Mouse (Mus musculus): Measurements from ENCODE around the gene Tnik. TPM values are rescaled to one million over a fixed set of nuclear protein-coding genes. Genes with fewer than 3 reads are reported as not detected.

Tnik gene
- polyA plus RNA-seq, 1 experiment from 2014 or later: 38.5 TPM

- 90% methylated on average over 7 of the region's 7 CpGs for WGBS
- H3K27ac ChIP-seq (replicated peaks): no peak overlapping the region
- no peaks in the 10 kb centered on the region for H3K27me3 ChIP-seq
- no peaks in the 10 kb centered on the region for H3K4me1 ChIP-seq
- H3K4me3 ChIP-seq: no peak overlapping the region
- no peak for ATAC-seq (ENCODE audit: low FRiP score, low read depth)
- no peaks in the 10 kb centered on the region for H3K9me3 ChIP-seq
- H3K4me2 ChIP-seq (replicated peaks): no peak overlapping the region
- no peak overlapping the region for H3K9ac ChIP-seq (replicated peaks)
- no peaks in the 10 kb centered on the region for H3K36me3 ChIP-seq
These were observed 28.8 kb upstream of the Tnik start for GRCm38 (mm10) chr3:28234179-28234578.

GRCm38 (mm10) chr3:28236689-28237088 lies 26.3 kb upstream of the Tnik start:
- Histone ChIP-seq H3K9me3 (no peaks in the 10 kb centered on the region), H3K4me3 (no peak overlapping the region), H3K36me3 (no peaks in the 10 kb centered on the region), H3K27ac (replicated peaks) (no peak overlapping the region), H3K4me1 (no peaks in the 10 kb centered on the region), H3K27me3 (no peaks in the 10 kb centered on the region), H3K4me2 (replicated peaks) (no peak overlapping the region), H3K9ac (replicated peaks) (no peak overlapping the region)
- no peak for ATAC-seq (ENCODE audit: low FRiP score, low read depth)
- WGBS: 90% methylated on average over 4 of the region's 4 CpGs

- no peak for ATAC-seq (ENCODE audit: low FRiP score, low read depth)
- WGBS: 69% methylated on average over 2 of the region's 2 CpGs
- no peak overlapping the region for H3K4me3 ChIP-seq
- H3K4me1 ChIP-seq: no peaks in the 10 kb centered on the region
- H3K9me3 ChIP-seq: no peaks in the 10 kb centered on the region
- H3K36me3 ChIP-seq: no peaks in the 10 kb centered on the region
- no peak overlapping the region for H3K27ac ChIP-seq (replicated peaks)
- H3K4me2 ChIP-seq (replicated peaks): no peak overlapping the region
- no peaks in the 10 kb centered on the region for H3K27me3 ChIP-seq
- H3K9ac ChIP-seq (replicated peaks): no peak overlapping the region
These were observed 24.9 kb upstream of the Tnik start for GRCm38 (mm10) chr3:28238136-28238535.

- H3K27ac ChIP-seq (replicated peaks): no peak overlapping the region
- H3K4me3 ChIP-seq: no peak overlapping the region
- ATAC-seq (ENCODE audit: low FRiP score, low read depth): no peak
- H3K4me1 ChIP-seq: no peaks in the 10 kb centered on the region
- H3K36me3 ChIP-seq: no peaks in the 10 kb centered on the region
- no peak overlapping the region for H3K9ac ChIP-seq (replicated peaks)
- H3K9me3 ChIP-seq: no peaks in the 10 kb centered on the region
- WGBS: 85% methylated on average over 2 of the region's 2 CpGs
- H3K27me3 ChIP-seq: no peaks in the 10 kb centered on the region
- H3K4me2 ChIP-seq (replicated peaks): no peak overlapping the region
These were observed 20.5 kb upstream of the Tnik start for GRCm38 (mm10) chr3:28242561-28242960.

GRCm38 (mm10) chr3:28244244-28244890 lies 18.6 kb upstream of the Tnik start:
- WGBS: 82% methylated on average over 5 of the region's 5 CpGs

GRCm38 (mm10) chr3:28248255-28248957 lies 14.6 kb upstream of the Tnik start:
- Histone ChIP-seq H3K9ac (replicated peaks) (no peak overlapping the region), H3K4me3 (no peak overlapping the region), H3K9me3 (no peaks in the 10 kb centered on the region), H3K36me3 (no peaks in the 10 kb centered on the region), H3K27me3 (no peaks in the 10 kb centered on the region), H3K4me2 (replicated peaks) (no peak overlapping the region), H3K27ac (replicated peaks) (no peak overlapping the region), H3K4me1 (no peaks in the 10 kb centered on the region)
- WGBS: 67% methylated on average over 3 of the region's 3 CpGs
- ATAC-seq (ENCODE audit: low FRiP score, low read depth): no peak

More at GRCm38 (mm10) chr3:28244244-28244890, 18.6 kb upstream of the Tnik start:
- H3K4me1 ChIP-seq: no peaks in the 10 kb centered on the region
- H3K4me2 ChIP-seq (replicated peaks): no peak overlapping the region
- no peak overlapping the region for H3K9ac ChIP-seq (replicated peaks)
- H3K27ac ChIP-seq (replicated peaks): no peak overlapping the region
- no peak for ATAC-seq (ENCODE audit: low FRiP score, low read depth)
- H3K9me3 ChIP-seq: no peaks in the 10 kb centered on the region
- H3K36me3 ChIP-seq: no peaks in the 10 kb centered on the region
- no peaks in the 10 kb centered on the region for H3K27me3 ChIP-seq
- no peak overlapping the region for H3K4me3 ChIP-seq

GRCm38 (mm10) chr3:28255711-28256110 lies 7.3 kb upstream of the Tnik start:
- H3K9me3 ChIP-seq: no peaks in the 10 kb centered on the region
- H3K4me3 ChIP-seq: no peak overlapping the region
- no peak for ATAC-seq (ENCODE audit: low FRiP score, low read depth)
- no peak overlapping the region for H3K9ac ChIP-seq (replicated peaks)
- no peaks in the 10 kb centered on the region for H3K4me1 ChIP-seq
- no peak overlapping the region for H3K27ac ChIP-seq (replicated peaks)
- H3K36me3 ChIP-seq: no peaks in the 10 kb centered on the region
- H3K27me3 ChIP-seq: no peaks in the 10 kb centered on the region
- H3K4me2 ChIP-seq (replicated peaks): no peak overlapping the region
- WGBS: 90% methylated on average over 7 of the region's 7 CpGs

GRCm38 (mm10) chr3:28262371-28263001 lies 528 bp upstream of the Tnik start:
- Histone ChIP-seq H3K9me3 (no peaks in the 10 kb centered on the region), H3K36me3 (no peaks in the 10 kb centered on the region), H3K4me1 (peaks cover 34% of the 10 kb centered on the region), H3K9ac (replicated peaks) (peak overlapping the region; percentile 53), H3K4me2 (replicated peaks) (peak overlapping the region; percentile 64), H3K27ac (replicated peaks) (peak overlapping the region; percentile 83), H3K4me3 (peak overlapping the region; percentile 68), H3K27me3 (peaks cover 13% of the 10 kb centered on the region)
- peak; percentile 65 for ATAC-seq (ENCODE audit: low FRiP score, low read depth)
- WGBS: under 1% methylated on average over 33 of the region's 33 CpGs

- H3K9ac ChIP-seq (replicated peaks): peak overlapping the region; percentile 77
- no peaks in the 10 kb centered on the region for H3K9me3 ChIP-seq
- peak; percentile 28; the same call in 1 of the 2 replicates for ATAC-seq (ENCODE audit: low FRiP score, low read depth)
- 2% methylated on average over 26 of the region's 26 CpGs for WGBS
- peaks cover 13% of the 10 kb centered on the region for H3K27me3 ChIP-seq
- H3K4me1 ChIP-seq: peaks cover 47% of the 10 kb centered on the region
- no peaks in the 10 kb centered on the region for H3K36me3 ChIP-seq
- H3K4me2 ChIP-seq (replicated peaks): peak overlapping the region; percentile 64
- H3K27ac ChIP-seq (replicated peaks): peak overlapping the region; percentile 83
- H3K4me3 ChIP-seq: peak overlapping the region; percentile 68
These were observed 1.2 kb downstream of the Tnik start for GRCm38 (mm10) chr3:28263948-28264840.

GRCm38 (mm10) chr3:28264841-28265150 lies 1.8 kb downstream of the Tnik start:
- peak overlapping the region; percentile 83 for H3K27ac ChIP-seq (replicated peaks)
- peak overlapping the region; percentile 77 for H3K9ac ChIP-seq (replicated peaks)
- no peak for ATAC-seq (ENCODE audit: low FRiP score, low read depth)
- peak overlapping the region; percentile 68 for H3K4me3 ChIP-seq
- peak overlapping the region; percentile 64 for H3K4me2 ChIP-seq (replicated peaks)
- peaks cover 13% of the 10 kb centered on the region for H3K27me3 ChIP-seq
- peaks cover 52% of the 10 kb centered on the region for H3K4me1 ChIP-seq
- no peaks in the 10 kb centered on the region for H3K36me3 ChIP-seq
- WGBS: 22% methylated on average over 5 of the region's 5 CpGs
- H3K9me3 ChIP-seq: no peaks in the 10 kb centered on the region

- peaks cover 56% of the 10 kb centered on the region for H3K4me1 ChIP-seq
- peak overlapping the region; percentile 68 for H3K4me3 ChIP-seq
- H3K9me3 ChIP-seq: no peaks in the 10 kb centered on the region
- H3K4me2 ChIP-seq (replicated peaks): peak overlapping the region; percentile 64
- H3K27me3 ChIP-seq: peaks cover 13% of the 10 kb centered on the region
- no peaks in the 10 kb centered on the region for H3K36me3 ChIP-seq
- WGBS: 34% methylated on average over 4 of the region's 4 CpGs
- H3K9ac ChIP-seq (replicated peaks): peak overlapping the region; percentile 77
- H3K27ac ChIP-seq (replicated peaks): peak overlapping the region; percentile 83
- no peak for ATAC-seq (ENCODE audit: low FRiP score, low read depth)
These were observed 2.2 kb downstream of the Tnik start for GRCm38 (mm10) chr3:28265183-28265582.
